Mouse (Mus musculus) C2C12 (cell line): Measurements from ENCODE around the gene Ccm2l. TPM values are rescaled to one million over a fixed set of nuclear protein-coding genes. Genes with fewer than 3 reads are reported as not detected.

Source experiments
- H3K27me3 ChIP-seq: one replicate; pipeline ENCODE4 v1.6.1; 2011; ENCODE audit not compliant: control insufficient read depth, insufficient read depth, insufficient read length
- H3K36me3 ChIP-seq: one replicate; pipeline ENCODE4 v1.6.1; 2011; ENCODE audit not compliant: control insufficient read depth, insufficient read depth
- H3K4me3 ChIP-seq: one replicate; pipeline ENCODE4 v1.5.1; 2011; ENCODE audit warnings: mild to moderate bottlenecking, control low read depth; ENCODE audit not compliant: poor library complexity, insufficient read depth, severe bottlenecking
- H3K79me2 ChIP-seq: one replicate; pipeline ENCODE4 v1.6.1; 2011; ENCODE audit not compliant: control insufficient read depth, insufficient read depth
- H3K79me3 ChIP-seq: one replicate; pipeline ENCODE4 v1.6.1; 2011; ENCODE audit warnings: low read depth, control low read depth
- H3ac ChIP-seq: one replicate; pipeline ENCODE3; 2011; ENCODE audit warnings: low read depth; ENCODE audit not compliant: control insufficient read depth, insufficient read length
- CEBPB ChIP-seq: IDR thresholded peaks from one replicate; pipeline ENCODE4 v1.6.1; 2011; ENCODE audit warnings: low read depth, mild to moderate bottlenecking, control low read depth, moderate library complexity
- CTCF ChIP-seq: IDR thresholded peaks from one replicate; pipeline ENCODE4 v1.5.1; 2011; ENCODE audit not compliant: control insufficient read depth, insufficient read depth, insufficient read length
- FOSL1 ChIP-seq: IDR thresholded peaks from one replicate; pipeline ENCODE4 v1.8.0; 2011; ENCODE audit warnings: mild to moderate bottlenecking, low read length; ENCODE audit not compliant: poor library complexity, insufficient read depth, severe bottlenecking
- MAX ChIP-seq: IDR thresholded peaks from one replicate; pipeline ENCODE4 v1.6.1; 2011; ENCODE audit warnings: mild to moderate bottlenecking, control low read depth
- MYOD1 ChIP-seq: IDR thresholded peaks from one replicate; pipeline ENCODE4 v1.6.1; 2011; ENCODE audit warnings: low read depth; ENCODE audit not compliant: control insufficient read depth, insufficient read length
- MYOG ChIP-seq: IDR thresholded peaks from one replicate; pipeline ENCODE4 v1.6.1; 2011; ENCODE audit not compliant: control insufficient read depth, insufficient read length; ENCODE audit errors: extremely low read depth
- USF1 ChIP-seq: IDR thresholded peaks from one replicate; pipeline ENCODE4 v1.6.1; 2011; ENCODE audit warnings: low read depth, mild to moderate bottlenecking, control low read depth, moderate library complexity
- polyA plus RNA-seq: library from polyadenylated mRNA; unstranded; fragments of >200 nt; fragmentation: generic; extraction: Trizol; gene quantifications from one replicate; pipeline ENCODE4 v1.2.1, GENCODE M21; 2012; ENCODE audit warnings: missing spikeins

Gene Ccm2l
- polyA plus RNA-seq, 1 experiment = not detected

- no peak overlapping the region for H3K4me3 ChIP-seq
- TF ChIP-seq USF1 (no peak), CTCF (no peak), MYOD1 (no peak), MAX (no peak), MYOG (no peak), FOSL1 (no peak), CEBPB (no peak)
- no peaks in the 10 kb centered on the region for H3K79me3 ChIP-seq
- H3K27me3 ChIP-seq = peaks cover 81% of the 10 kb centered on the region
- no peak overlapping the region for H3ac ChIP-seq
- H3K36me3 ChIP-seq = no peaks in the 10 kb centered on the region
- no peaks in the 10 kb centered on the region for H3K79me2 ChIP-seq
Measured at GRCm38 (mm10) chr2:153049997-153050358, 15.8 kb upstream of the Ccm2l start.

GRCm38 (mm10) chr2:153051095-153051494 is 14.7 kb upstream of the Ccm2l start:
- no peaks in the 10 kb centered on the region for H3K36me3 ChIP-seq
- no peak overlapping the region for H3ac ChIP-seq
- H3K4me3 ChIP-seq = no peak overlapping the region
- H3K27me3 ChIP-seq = peaks cover 75% of the 10 kb centered on the region
- TF ChIP-seq FOSL1 (no peak), USF1 (no peak), CEBPB (no peak), MYOD1 (no peak), CTCF (no peak), MAX (no peak), MYOG (no peak)
- H3K79me3 ChIP-seq = no peaks in the 10 kb centered on the region
- no peaks in the 10 kb centered on the region for H3K79me2 ChIP-seq

GRCm38 (mm10) chr2:153051537-153051936 is 14.2 kb upstream of the Ccm2l start:
- Histone ChIP-seq H3ac (no peak overlapping the region), H3K79me3 (no peaks in the 10 kb centered on the region), H3K27me3 (peaks cover 75% of the 10 kb centered on the region), H3K79me2 (no peaks in the 10 kb centered on the region), H3K4me3 (no peak overlapping the region), H3K36me3 (no peaks in the 10 kb centered on the region)
- TF ChIP-seq MAX = no peak
- TF ChIP-seq CEBPB = no peak
- TF ChIP-seq MYOG = no peak
- no peak for TF ChIP-seq FOSL1
- TF ChIP-seq CTCF = no peak
- no peak for TF ChIP-seq USF1
- TF ChIP-seq MYOD1 = no peak

GRCm38 (mm10) chr2:153052700-153053351 is 12.9 kb upstream of the Ccm2l start:
- Histone ChIP-seq H3K79me3 (no peaks in the 10 kb centered on the region), H3K36me3 (no peaks in the 10 kb centered on the region), H3K4me3 (no peak overlapping the region), H3K27me3 (peaks cover 75% of the 10 kb centered on the region), H3K79me2 (no peaks in the 10 kb centered on the region), H3ac (no peak overlapping the region)
- TF ChIP-seq MAX (no peak), FOSL1 (no peak), CEBPB (no peak), CTCF (no peak), USF1 (no peak), MYOD1 (no peak), MYOG (no peak)

- H3K79me2 ChIP-seq = no peaks in the 10 kb centered on the region
- H3K36me3 ChIP-seq = no peaks in the 10 kb centered on the region
- H3K27me3 ChIP-seq = peaks cover 83% of the 10 kb centered on the region
- H3K4me3 ChIP-seq = no peak overlapping the region
- H3ac ChIP-seq = no peak overlapping the region
- no peak for TF ChIP-seq CTCF
- TF ChIP-seq CEBPB = no peak
- no peak for TF ChIP-seq USF1
- no peak for TF ChIP-seq MAX
- TF ChIP-seq MYOD1 = no peak
- TF ChIP-seq MYOG = no peak
- TF ChIP-seq FOSL1 = no peak
- no peaks in the 10 kb centered on the region for H3K79me3 ChIP-seq
Measured at GRCm38 (mm10) chr2:153053896-153054295, 11.9 kb upstream of the Ccm2l start.

GRCm38 (mm10) chr2:153055270-153055920 is 10.4 kb upstream of the Ccm2l start:
- H3K79me2 ChIP-seq = no peaks in the 10 kb centered on the region
- H3K36me3 ChIP-seq = no peaks in the 10 kb centered on the region
- TF ChIP-seq MYOG (no peak), USF1 (no peak), CTCF (no peak), FOSL1 (no peak), MAX (no peak), CEBPB (no peak), MYOD1 (no peak)
- H3ac ChIP-seq = no peak overlapping the region
- peaks cover 84% of the 10 kb centered on the region for H3K27me3 ChIP-seq
- no peak overlapping the region for H3K4me3 ChIP-seq
- H3K79me3 ChIP-seq = no peaks in the 10 kb centered on the region
